Mouse (Mus musculus) limb, embryonic 10.5 days (tissue): ENCODE results near the gene Gabarapl2. TPM values are rescaled to one million over a fixed set of nuclear protein-coding genes. Genes with fewer than 3 reads are reported as not detected.

Experiments used
- DNase-seq: peaks from one replicate; pipeline ENCODE4 v3.0.0-alpha.2; 2017; ENCODE audit warnings: low spot score
- H3K27ac ChIP-seq: fragments of 300-500 bp; sonication (generic); 2 replicates; pipeline ENCODE4 v1.5.1; 2016; ENCODE audit warnings: mild to moderate bottlenecking
- H3K27me3 ChIP-seq: fragments of 300-500 bp; sonication (generic); 2 replicates; pipeline ENCODE4 v1.6.1; 2016; ENCODE audit warnings: low read depth, mild to moderate bottlenecking; ENCODE audit not compliant: poor library complexity, severe bottlenecking
- H3K36me3 ChIP-seq: fragments of 300-500 bp; sonication (generic); 2 replicates; pipeline ENCODE4 v1.6.1; 2016; ENCODE audit warnings: mild to moderate bottlenecking, moderate library complexity
- H3K4me1 ChIP-seq: fragments of 300-500 bp; sonication (generic); 2 replicates; pipeline ENCODE4 v1.6.1; 2016
- H3K4me3 ChIP-seq: fragments of 300-500 bp; sonication (generic); 2 replicates; pipeline ENCODE4 v1.5.1; 2016; ENCODE audit warnings: mild to moderate bottlenecking, moderate library complexity
- H3K9me3 ChIP-seq: fragments of 300-500 bp; sonication (generic); replicated peaks from 2 replicates; pipeline ENCODE4 v1.6.1; 2016; ENCODE audit warnings: mild to moderate bottlenecking
- whole genome bisulfite sequencing: fragments of 180-500 bp; shearing (Covaris S2); methylation state at CpG from one replicate; pipeline ENCODE4 v1.1.7; 2016; 5-methylcytosine and 5-hydroxymethylcytosine counted together
- polyA plus RNA-seq: library from polyadenylated mRNA; unstranded; fragments of >200 nt; fragmentation: Nextera tagmentation; extraction: Ambion mirVana; gene quantifications from 2 replicates; pipeline ENCODE4 v1.2.1, GENCODE M21; 2016

The Gabarapl2 gene
- polyA plus RNA-seq, 1 experiment from 2014 or later = 166 TPM

- Histone ChIP-seq H3K4me1 (no peaks in the 10 kb centered on the region), H3K27me3 (no peaks in the 10 kb centered on the region), H3K9me3 (no peaks in the 10 kb centered on the region), H3K27ac (no peak overlapping the region), H3K36me3 (peaks cover 32% of the 10 kb centered on the region), H3K4me3 (no peak overlapping the region)
- no peak for DNase-seq
- WGBS = 86% methylated on average over 4 of the region's 4 CpGs
These were observed 23.0 kb downstream of the Gabarapl2 start for GRCm38 (mm10) chr8:111963546-111963945.

GRCm38 (mm10) chr8:111964351-111964750 lies 23.8 kb downstream of the Gabarapl2 start:
- Histone ChIP-seq H3K27ac (no peak overlapping the region), H3K4me3 (no peak overlapping the region), H3K27me3 (no peaks in the 10 kb centered on the region), H3K9me3 (no peaks in the 10 kb centered on the region), H3K36me3 (peaks cover 29% of the 10 kb centered on the region), H3K4me1 (no peaks in the 10 kb centered on the region)
- DNase-seq = no peak
- WGBS = 52% methylated on average over 5 of the region's 5 CpGs

- H3K36me3 ChIP-seq = peaks cover 27% of the 10 kb centered on the region
- no peaks in the 10 kb centered on the region for H3K4me1 ChIP-seq
- 87% methylated on average over 7 of the region's 7 CpGs for WGBS
- no peak overlapping the region for H3K27ac ChIP-seq
- no peak for DNase-seq
- H3K4me3 ChIP-seq = no peak overlapping the region
- no peaks in the 10 kb centered on the region for H3K9me3 ChIP-seq
- H3K27me3 ChIP-seq = no peaks in the 10 kb centered on the region
These were observed 24.5 kb downstream of the Gabarapl2 start for GRCm38 (mm10) chr8:111964849-111965561.

GRCm38 (mm10) chr8:111967246-111967870 lies 26.9 kb downstream of the Gabarapl2 start:
- WGBS = 87% methylated on average over 5 of the region's 5 CpGs
- H3K4me1 ChIP-seq = no peaks in the 10 kb centered on the region
- no peaks in the 10 kb centered on the region for H3K9me3 ChIP-seq
- DNase-seq = no peak
- no peaks in the 10 kb centered on the region for H3K27me3 ChIP-seq
- H3K27ac ChIP-seq = no peak overlapping the region
- H3K36me3 ChIP-seq = peaks cover 48% of the 10 kb centered on the region
- H3K4me3 ChIP-seq = no peak overlapping the region

- no peaks in the 10 kb centered on the region for H3K9me3 ChIP-seq
- DNase-seq = no peak
- no peak overlapping the region for H3K4me3 ChIP-seq
- no peaks in the 10 kb centered on the region for H3K4me1 ChIP-seq
- H3K27me3 ChIP-seq = no peaks in the 10 kb centered on the region
- 88% methylated on average over 10 of the region's 10 CpGs for WGBS
- no peak overlapping the region for H3K27ac ChIP-seq
- peaks cover 57% of the 10 kb centered on the region for H3K36me3 ChIP-seq
These were observed 28.0 kb downstream of the Gabarapl2 start for GRCm38 (mm10) chr8:111968541-111968940.

GRCm38 (mm10) chr8:111968991-111969390 lies 28.5 kb downstream of the Gabarapl2 start:
- no peak for DNase-seq
- Histone ChIP-seq H3K9me3 (no peaks in the 10 kb centered on the region), H3K4me1 (no peaks in the 10 kb centered on the region)

GRCm38 (mm10) chr8:111974138-111974537 lies 33.6 kb downstream of the Gabarapl2 start:
- no peak overlapping the region for H3K27ac ChIP-seq
- no peaks in the 10 kb centered on the region for H3K4me1 ChIP-seq
- no peak overlapping the region for H3K4me3 ChIP-seq
- peaks cover 85% of the 10 kb centered on the region for H3K36me3 ChIP-seq
- no peaks in the 10 kb centered on the region for H3K27me3 ChIP-seq
- H3K9me3 ChIP-seq = no peaks in the 10 kb centered on the region
- 98% methylated on average over 12 of the region's 12 CpGs for WGBS
- DNase-seq = no peak

More at GRCm38 (mm10) chr8:111968991-111969390, 28.5 kb downstream of the Gabarapl2 start:
- 33% methylated on average over 5 of the region's 5 CpGs for WGBS
- Histone ChIP-seq H3K4me3 (no peak overlapping the region), H3K27ac (no peak overlapping the region), H3K36me3 (peaks cover 61% of the 10 kb centered on the region), H3K27me3 (no peaks in the 10 kb centered on the region)

GRCm38 (mm10) chr8:111975706-111976105 lies 35.2 kb downstream of the Gabarapl2 start:
- Histone ChIP-seq H3K27ac (no peak overlapping the region), H3K36me3 (peaks cover 90% of the 10 kb centered on the region), H3K4me3 (no peak overlapping the region), H3K9me3 (no peaks in the 10 kb centered on the region), H3K4me1 (no peaks in the 10 kb centered on the region), H3K27me3 (no peaks in the 10 kb centered on the region)
- WGBS = 92% methylated on average over 2 of the region's 2 CpGs
- DNase-seq = no peak

- Histone ChIP-seq H3K9me3 (no peaks in the 10 kb centered on the region), H3K36me3 (peaks cover 89% of the 10 kb centered on the region), H3K4me1 (no peaks in the 10 kb centered on the region), H3K27me3 (no peaks in the 10 kb centered on the region), H3K27ac (no peak overlapping the region), H3K4me3 (no peak overlapping the region)
- 90% methylated on average over 2 of the region's 2 CpGs for WGBS
- DNase-seq = no peak
These were observed 35.8 kb downstream of the Gabarapl2 start for GRCm38 (mm10) chr8:111976326-111976725.

- Histone ChIP-seq H3K36me3 (peaks cover 86% of the 10 kb centered on the region), H3K27me3 (no peaks in the 10 kb centered on the region), H3K4me3 (no peak overlapping the region), H3K27ac (no peak overlapping the region), H3K4me1 (no peaks in the 10 kb centered on the region), H3K9me3 (no peaks in the 10 kb centered on the region)
- DNase-seq = no peak
- WGBS = 91% methylated on average over 10 of the region's 10 CpGs
These were observed 37.6 kb downstream of the Gabarapl2 start for GRCm38 (mm10) chr8:111978147-111978546.

GRCm38 (mm10) chr8:111982116-111982515 lies 41.6 kb downstream of the Gabarapl2 start:
- DNase-seq = no peak
- Histone ChIP-seq H3K9me3 (no peaks in the 10 kb centered on the region), H3K27me3 (no peaks in the 10 kb centered on the region), H3K27ac (no peak overlapping the region), H3K4me3 (no peak overlapping the region), H3K36me3 (peaks cover 82% of the 10 kb centered on the region), H3K4me1 (no peaks in the 10 kb centered on the region)
- WGBS = 82% methylated on average over 7 of the region's 7 CpGs

GRCm38 (mm10) chr8:111984511-111984910 lies 44.0 kb downstream of the Gabarapl2 start:
- WGBS = 91% methylated on average over 10 of the region's 10 CpGs
- Histone ChIP-seq H3K4me1 (no peaks in the 10 kb centered on the region), H3K27ac (no peak overlapping the region)

GRCm38 (mm10) chr8:111989911-111990310 lies 49.4 kb downstream of the Gabarapl2 start:
- no peaks in the 10 kb centered on the region for H3K27me3 ChIP-seq
- H3K36me3 ChIP-seq = peaks cover 70% of the 10 kb centered on the region
- peaks cover 6% of the 10 kb centered on the region; the same call in 1 of the 2 replicates for H3K4me1 ChIP-seq
- no peaks in the 10 kb centered on the region for H3K9me3 ChIP-seq
- no peak overlapping the region for H3K4me3 ChIP-seq
- H3K27ac ChIP-seq = no peak overlapping the region
- peak; percentile 89 for DNase-seq
- 28% methylated on average over 7 of the region's 7 CpGs for WGBS

More at GRCm38 (mm10) chr8:111984511-111984910, 44.0 kb downstream of the Gabarapl2 start:
- no peaks in the 10 kb centered on the region for H3K27me3 ChIP-seq
- no peaks in the 10 kb centered on the region for H3K9me3 ChIP-seq
- H3K4me3 ChIP-seq = no peak overlapping the region
- peaks cover 84% of the 10 kb centered on the region for H3K36me3 ChIP-seq
- DNase-seq = no peak
